Mouse (Mus musculus): ENCODE data around the gene Cdx4. TPM values are rescaled to one million over a fixed set of nuclear protein-coding genes. Genes with fewer than 3 reads are reported as not detected.
A peak's percentile ranks its signal among the peaks of the same experiment; 100 is the strongest.

Cdx4 gene
- not detected in 2 replicates for polyA plus RNA-seq (2012; rRNA removed)

DNA sequence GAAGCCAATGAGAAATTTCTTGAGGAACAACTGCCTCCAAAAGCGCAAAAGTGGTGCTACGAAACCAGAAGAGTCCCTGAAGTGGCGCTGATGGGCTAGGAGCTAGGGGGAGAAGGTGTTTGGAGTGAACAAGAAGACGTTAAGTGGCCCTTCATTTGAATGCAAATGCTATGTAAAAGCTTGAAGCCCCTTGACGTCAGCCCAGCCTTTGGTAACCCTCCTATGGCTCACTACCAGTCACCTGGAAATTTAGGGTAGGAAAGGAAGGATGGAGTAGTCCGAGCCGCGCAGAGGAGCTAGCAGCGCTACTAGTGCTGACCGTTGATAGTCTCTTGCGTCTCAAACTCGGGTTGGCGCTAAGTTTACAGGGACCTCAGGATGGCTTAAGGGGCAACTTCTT, at the start of gene Cdx4:
Cdx4 (plus strand) TSS at position 253 of the 400 bp plus-strand sequence.
- WGBS = 63% methylated on average over 13 of the region's 13 CpGs

DNA sequence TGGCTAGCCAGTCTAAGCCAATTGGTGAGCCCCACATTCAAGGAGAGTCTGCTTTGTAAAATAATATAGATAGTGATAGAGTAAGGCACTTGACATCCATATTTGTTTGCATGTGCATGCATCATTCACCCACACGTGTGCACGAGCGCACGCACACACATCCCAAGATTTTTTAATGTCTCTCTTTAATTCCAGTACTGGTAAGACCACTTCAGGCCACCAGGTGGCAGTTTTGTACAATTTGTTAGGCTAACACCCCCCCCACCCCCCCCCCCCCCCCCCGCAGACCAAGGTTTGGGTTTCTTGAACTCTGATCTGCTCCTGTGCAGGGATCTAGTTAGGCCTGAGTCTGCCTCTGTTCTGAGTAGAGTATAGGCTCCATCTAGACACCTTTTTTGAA, 46.9 kb upstream of the Cdx4 start:
- WGBS = 78% methylated on average over 4 of the region's 5 CpGs
- DNase-seq (ENCODE audit: low read depth, low spot score) = no peak

More for the DNA sequence above, at the start of gene Cdx4:
- no peak for DNase-seq (ENCODE audit: low read depth, low spot score)

DNA sequence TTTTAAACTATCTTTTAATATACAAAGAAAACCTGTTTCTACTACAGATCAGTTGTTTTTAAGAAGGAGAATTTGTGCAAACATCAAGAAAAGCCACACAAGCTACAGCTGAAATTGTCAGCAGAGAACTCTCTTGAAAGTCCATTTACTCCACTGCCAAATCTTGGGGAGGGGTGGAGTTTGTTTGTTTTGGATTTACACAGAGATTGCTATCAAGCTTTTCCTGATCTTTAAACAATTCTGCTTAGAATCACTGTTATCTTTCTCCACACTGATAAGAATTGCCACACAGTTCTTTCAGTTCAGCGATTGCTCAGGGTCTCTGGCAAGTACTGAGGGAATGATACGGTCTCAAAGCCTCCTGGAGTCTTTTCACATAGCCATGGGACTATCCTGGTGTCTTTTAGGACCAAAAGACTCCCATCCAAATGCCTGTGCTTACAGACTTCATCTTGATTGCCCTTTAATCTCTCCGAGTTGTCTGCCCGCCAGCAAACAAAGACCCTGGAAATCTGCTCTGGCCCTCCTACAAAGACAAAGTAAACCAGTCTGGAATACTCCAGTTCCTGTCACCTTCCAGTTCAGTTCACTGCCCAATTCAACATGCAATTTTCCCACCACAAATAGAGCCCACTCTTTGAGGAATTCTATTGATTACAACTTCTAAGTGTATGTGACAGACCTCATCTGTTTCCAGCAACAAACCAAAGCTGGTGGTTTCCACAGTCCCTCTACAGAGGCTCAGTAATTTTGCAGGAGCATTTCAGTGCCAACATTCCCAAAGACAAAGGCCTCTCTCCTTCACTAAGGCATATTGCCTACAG, 34.1 kb upstream of the Cdx4 start:
- WGBS = 27% methylated on average over 4 of the region's 4 CpGs
- no peak for DNase-seq (ENCODE audit: low read depth, low spot score)

- 29% methylated on average over 10 of the region's 10 CpGs for whole genome bisulfite sequencing
- DNase-seq (ENCODE audit: low read depth, low spot score) = no peak
Measured at GRCm38 (mm10) chrX:103287846-103288377, 33.3 kb upstream of the Cdx4 start.

DNA sequence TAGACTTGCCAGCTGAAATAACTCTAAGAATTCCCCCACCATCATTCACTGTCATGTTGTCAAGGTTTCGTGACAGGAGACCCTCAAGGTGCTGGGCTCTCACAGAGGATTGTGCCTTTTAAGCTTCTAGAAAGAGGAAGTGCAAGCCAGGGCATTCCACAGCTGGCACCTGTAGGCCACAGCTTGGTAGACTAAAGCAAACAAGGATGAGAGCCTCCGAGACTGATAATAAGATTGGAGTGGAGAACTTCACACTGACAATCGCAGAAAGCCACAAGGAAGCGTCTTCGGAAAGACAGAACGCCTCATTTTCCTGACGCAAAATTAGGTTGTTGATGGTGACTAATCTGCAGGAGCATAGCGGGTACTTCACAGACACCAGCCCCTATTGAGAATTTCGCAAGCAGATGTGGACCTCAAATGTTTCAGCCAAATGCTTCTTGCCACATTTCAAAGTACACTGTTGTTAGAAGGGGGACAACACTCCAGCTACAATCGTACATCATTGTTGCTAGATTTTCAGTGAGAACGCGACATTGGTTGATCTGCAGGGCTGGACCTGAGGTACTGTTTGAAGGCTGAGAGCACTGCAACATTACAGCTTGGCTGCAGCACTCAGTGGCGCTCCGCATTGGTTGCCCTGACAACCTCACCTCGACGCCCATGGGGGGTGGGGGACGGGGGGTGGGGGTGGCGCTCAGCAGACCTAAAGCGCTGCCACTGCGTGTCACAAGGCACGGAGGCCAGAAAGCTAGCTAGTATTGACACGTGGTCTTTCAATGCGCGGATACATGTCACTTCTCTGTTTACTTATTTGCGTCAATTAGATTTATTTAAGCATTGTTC, 32.5 kb upstream of the Cdx4 start:
- 53% methylated on average over 25 of the region's 25 CpGs for WGBS
- no peak for DNase-seq (ENCODE audit: low read depth, low spot score)

- WGBS = 46% methylated on average over 4 of the region's 4 CpGs
- no peak for DNase-seq (ENCODE audit: low read depth, low spot score)
Measured at GRCm38 (mm10) chrX:103298937-103299336, 22.3 kb upstream of the Cdx4 start.

DNA sequence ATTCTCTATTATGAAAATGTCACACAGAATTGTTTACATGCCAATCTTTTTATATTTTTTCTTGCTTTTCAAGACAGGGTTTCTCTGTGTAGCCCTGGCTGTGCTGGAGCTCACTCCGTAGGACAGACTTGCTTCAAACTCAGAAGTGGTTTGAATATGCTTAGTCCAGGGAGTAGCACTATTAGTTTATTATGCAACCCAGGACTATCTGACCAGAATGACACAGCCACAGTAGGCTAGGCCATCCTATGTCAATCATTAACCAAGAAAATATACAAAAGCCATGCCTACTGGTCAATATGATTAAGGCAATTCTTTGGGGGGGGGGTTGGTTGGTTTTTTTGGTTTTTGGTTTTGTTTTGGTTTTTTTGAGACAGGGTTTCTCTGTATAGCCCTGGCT, 12.9 kb upstream of the Cdx4 start:
- 70% methylated on average over 1 of the region's 1 CpGs for WGBS
- no peak for DNase-seq (ENCODE audit: low read depth, low spot score)

DNA sequence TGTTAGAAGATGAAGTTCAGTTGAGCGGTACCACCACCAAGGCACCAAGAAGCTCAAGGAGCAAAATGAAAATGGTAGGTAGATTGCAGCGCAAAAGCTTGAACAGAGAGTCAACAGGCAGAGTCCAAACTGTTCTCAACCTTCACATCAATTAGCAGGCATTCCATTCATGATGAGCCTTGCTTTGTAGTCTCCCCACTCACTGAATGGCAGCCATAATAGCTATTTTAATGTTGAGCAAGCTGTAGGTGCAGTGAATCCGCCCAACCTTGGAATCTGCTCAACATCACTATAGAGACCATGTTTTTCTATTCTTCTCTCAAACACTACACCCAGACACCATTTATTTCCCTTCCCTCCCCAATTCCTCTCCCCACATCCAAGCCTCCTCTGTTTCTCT, 9.5 kb upstream of the Cdx4 start:
- no peak for DNase-seq (ENCODE audit: low read depth, low spot score)
- WGBS = 92% methylated on average over 3 of the region's 3 CpGs

- no peak for DNase-seq (ENCODE audit: low read depth, low spot score)
- 90% methylated on average over 6 of the region's 6 CpGs for WGBS
Measured at GRCm38 (mm10) chrX:103314146-103314545, 7.1 kb upstream of the Cdx4 start.

DNA sequence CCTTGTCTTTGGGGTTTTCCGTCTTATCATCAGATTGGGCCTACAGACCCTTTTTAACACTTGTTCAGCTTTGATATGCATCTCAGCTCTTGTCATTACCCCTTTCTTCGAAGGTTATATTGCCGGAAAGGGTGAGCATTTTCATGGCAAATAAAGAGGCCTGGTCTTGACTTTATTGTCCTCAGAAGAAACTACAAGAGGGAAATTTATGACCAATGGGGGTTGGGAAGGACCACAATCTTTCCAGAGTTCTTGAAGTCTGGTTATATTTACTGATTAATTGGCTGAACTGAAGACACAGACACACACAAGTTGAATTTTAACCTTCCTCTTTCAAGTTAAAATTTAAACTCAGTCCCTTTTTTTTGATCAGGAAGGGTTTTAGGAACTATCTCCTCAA, 4.7 kb downstream of the Cdx4 start:
- WGBS = 30% methylated on average over 3 of the region's 3 CpGs
- DNase-seq (ENCODE audit: low read depth, low spot score) = no peak

DNA sequence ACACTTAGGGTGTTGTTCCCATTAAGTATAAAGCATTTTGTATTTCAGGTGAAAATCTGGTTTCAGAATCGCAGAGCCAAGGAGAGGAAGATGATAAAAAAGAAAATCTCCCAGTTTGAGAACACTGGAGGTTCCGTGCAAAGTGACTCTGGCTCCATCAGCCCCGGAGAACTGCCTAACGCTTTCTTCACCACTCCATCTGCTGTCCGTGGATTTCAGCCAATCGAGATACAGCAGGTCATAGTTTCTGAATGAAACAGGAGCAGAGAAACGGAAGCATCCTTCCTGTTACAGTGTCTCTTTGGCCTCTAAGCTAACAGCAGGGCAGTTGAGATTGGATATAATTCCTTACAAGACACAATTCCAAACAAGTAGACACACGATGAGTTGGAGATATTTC, 8.2 kb downstream of the Cdx4 start:
- 73% methylated on average over 8 of the region's 8 CpGs for WGBS
- DNase-seq (ENCODE audit: low read depth, low spot score) = no peak

GRCm38 (mm10) chrX:103331125-103331858, 10.1 kb downstream of the Cdx4 start:
- DNase-seq (ENCODE audit: low read depth, low spot score) = peak; percentile 36
- 21% methylated on average over 5 of the region's 5 CpGs for WGBS

- 70% methylated on average over 3 of the region's 3 CpGs for WGBS
- DNase-seq (ENCODE audit: low read depth, low spot score) = no peak
Measured at GRCm38 (mm10) chrX:103341369-103342113, 20.3 kb downstream of the Cdx4 start.

DNA sequence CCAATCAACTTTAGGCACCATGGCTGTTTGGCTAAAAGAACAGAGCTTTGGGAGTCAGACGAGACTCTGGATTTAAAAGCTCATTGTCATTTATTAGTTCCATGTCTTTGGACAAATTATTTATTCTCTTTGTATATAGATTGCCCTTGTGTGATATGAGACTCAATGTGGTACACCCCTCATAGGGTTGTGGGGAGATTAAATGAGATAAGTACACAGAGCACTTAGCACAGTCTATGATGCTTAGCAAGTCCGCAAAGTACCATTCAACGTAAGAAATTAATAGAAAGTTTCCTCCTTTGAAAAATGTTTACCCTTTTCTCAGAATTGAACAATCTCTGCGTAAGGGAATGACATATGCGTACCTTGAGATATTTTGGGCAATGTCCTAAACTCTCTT, 34.6 kb downstream of the Cdx4 start:
- no peak for DNase-seq (ENCODE audit: low read depth, low spot score)
- 45% methylated on average over 5 of the region's 5 CpGs for whole genome bisulfite sequencing

GRCm38 (mm10) chrX:103356287-103356686, 35.1 kb downstream of the Cdx4 start, which contains the start of gene Chic1:
Chic1 (plus strand) TSS chrX:103356476.
- no peak for DNase-seq (ENCODE audit: low read depth, low spot score)

DNA sequence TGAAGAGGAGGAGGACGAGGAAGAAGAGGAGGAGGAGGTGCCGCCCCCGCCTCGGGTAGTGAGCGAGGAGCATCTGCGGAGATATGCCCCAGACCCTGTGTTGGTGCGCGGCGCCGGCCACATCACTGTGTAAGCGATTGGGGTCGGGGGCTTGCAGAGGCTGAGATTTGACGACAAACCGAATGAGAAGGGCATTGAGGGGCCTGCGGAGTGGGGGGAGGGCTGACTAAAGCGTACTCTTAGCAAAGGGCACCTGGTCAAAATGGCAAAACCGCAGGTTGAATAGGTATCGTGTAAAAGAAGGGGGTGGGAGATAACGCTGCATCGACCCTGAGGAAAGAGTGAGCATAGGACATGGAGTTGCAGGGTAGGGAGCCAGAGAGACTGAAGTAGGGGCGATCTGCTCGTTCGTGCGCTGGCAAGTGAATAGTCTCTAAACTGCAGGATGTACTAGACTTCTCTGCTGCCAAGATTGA, 35.6 kb downstream of the Cdx4 start:
- WGBS = 9% methylated on average over 24 of the region's 24 CpGs
- DNase-seq (ENCODE audit: low read depth, low spot score) = no peak

More at GRCm38 (mm10) chrX:103356287-103356686, 35.1 kb downstream of the Cdx4 start, which contains the start of gene Chic1:
- 14% methylated on average over 32 of the region's 34 CpGs for WGBS

DNA sequence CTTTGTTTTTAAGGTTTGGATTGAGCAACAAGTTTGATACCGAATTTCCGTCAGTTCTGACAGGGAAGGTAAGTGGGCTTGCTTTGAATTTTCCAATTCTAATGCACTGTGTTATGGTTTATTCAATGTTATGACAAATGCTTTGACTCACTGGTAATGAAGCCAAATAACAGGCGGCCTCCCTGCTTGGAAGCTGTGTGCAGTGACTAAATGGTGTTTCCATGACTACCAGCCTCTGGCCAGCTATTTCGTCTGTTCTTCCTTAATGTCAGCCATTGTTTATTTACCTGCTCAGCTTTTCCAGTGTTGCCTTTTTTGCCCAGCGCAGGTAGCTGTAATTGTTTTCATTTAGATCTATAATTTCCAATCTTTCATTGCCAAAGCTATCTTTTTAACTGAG, 45.0 kb downstream of the Cdx4 start:
- DNase-seq (ENCODE audit: low read depth, low spot score) = no peak

GRCm38 (mm10) chrX:103368650-103369049, 47.5 kb downstream of the Cdx4 start:
- WGBS = 65% methylated on average over 3 of the region's 3 CpGs
- no peak for DNase-seq (ENCODE audit: low read depth, low spot score)

More for the DNA sequence above, 45.0 kb downstream of the Cdx4 start:
- 38% methylated on average over 5 of the region's 5 CpGs for WGBS

DNA sequence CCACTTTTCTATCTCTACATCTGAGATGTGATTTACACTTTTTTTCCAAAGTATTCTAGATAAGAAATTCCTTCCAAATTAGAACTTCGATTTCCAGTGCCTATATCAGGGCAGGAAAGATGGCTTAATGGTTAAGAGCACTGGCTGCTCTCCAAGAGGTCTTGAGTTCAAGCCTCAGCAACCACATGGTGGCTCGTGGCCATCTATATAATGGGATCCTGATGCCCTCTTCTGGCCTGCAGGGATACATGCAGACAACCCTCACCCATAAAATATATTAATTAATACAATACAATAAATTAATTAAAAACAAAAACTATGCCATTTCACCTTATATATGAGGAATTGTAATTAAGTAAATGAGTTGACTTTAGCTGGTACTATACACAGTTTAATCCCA, 50.0 kb downstream of the Cdx4 start:
- no peak for DNase-seq (ENCODE audit: low read depth, low spot score)
- 36% methylated on average over 2 of the region's 2 CpGs for WGBS

All from large intestine, adult 2 months (tissue).